Mouse (Mus musculus): ENCODE data around the gene Pan3. TPM values are rescaled to one million over a fixed set of nuclear protein-coding genes. Genes with fewer than 3 reads are reported as not detected.

Pan3 gene
- 69.7 and 77.7 TPM in 2 replicates for polyA plus RNA-seq (2015; fragmentation: Nextera tagmentation; extraction: Ambion mirVana)

DNA sequence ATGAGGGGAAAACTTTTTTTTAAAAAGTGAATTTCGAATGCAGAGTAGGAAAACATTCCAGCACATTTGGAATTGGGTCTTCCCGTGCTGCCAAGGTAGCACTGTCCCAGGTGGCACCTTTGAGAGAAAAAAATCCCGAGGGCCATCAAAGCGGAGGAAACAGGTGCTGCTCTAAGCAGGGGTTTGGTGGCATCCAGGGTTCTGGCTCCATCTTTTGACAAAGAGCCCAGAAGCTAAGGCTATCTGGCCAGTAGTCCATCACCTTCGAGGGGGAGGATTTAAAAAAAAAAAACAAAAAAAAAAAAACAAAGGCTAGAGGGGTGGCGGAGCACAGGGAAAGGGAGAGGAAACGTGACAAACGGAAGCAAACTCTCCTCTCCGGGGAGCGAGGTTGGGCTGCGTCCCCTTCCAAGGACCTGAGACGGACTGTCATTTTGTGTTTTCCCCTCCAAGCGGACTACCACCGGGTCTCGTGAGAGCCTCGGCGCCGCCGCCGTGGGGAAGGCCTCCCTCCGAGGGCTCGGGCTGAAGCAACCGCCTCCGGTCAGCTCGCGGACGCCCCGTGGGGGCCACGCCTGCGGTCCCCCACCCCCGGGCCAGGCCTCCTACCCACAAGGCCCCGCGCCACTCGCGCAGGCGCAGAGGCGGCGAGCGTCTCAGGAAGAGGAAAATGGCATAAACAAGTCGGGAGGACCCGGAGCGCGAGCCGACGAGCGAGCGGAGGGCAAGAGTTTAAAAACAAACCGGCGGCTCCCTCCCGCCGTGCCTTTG lies at the start of gene Pan3:
Gene Pan3 (plus strand): TSS at position 627 of the 771 bp plus-strand sequence.
- peak; percentile 86 for ATAC-seq (ENCODE audit: low FRiP score, low read depth)
- H3K4me2 ChIP-seq (replicated peaks): peak within 1 kb of the TSS; percentile 81
- whole genome bisulfite sequencing: under 1% methylated on average over 42 of the region's 51 CpGs
- H3K27me3 ChIP-seq: no peaks in the 10 kb centered on the region
- peaks cover 30% of the 10 kb centered on the region for H3K4me1 ChIP-seq
- H3K9ac ChIP-seq: peak within 1 kb of the TSS; percentile 98
- H3K9me3 ChIP-seq: no peaks in the 10 kb centered on the region
- 0 out of 2 replicates have a peak, but pooled peaks cover 3% of the 10 kb centered on the region for H3K36me3 ChIP-seq
- H3K4me3 ChIP-seq: peak within 1 kb of the TSS; percentile 99
- peak within 1 kb of the TSS; percentile 98 for H3K27ac ChIP-seq

DNA sequence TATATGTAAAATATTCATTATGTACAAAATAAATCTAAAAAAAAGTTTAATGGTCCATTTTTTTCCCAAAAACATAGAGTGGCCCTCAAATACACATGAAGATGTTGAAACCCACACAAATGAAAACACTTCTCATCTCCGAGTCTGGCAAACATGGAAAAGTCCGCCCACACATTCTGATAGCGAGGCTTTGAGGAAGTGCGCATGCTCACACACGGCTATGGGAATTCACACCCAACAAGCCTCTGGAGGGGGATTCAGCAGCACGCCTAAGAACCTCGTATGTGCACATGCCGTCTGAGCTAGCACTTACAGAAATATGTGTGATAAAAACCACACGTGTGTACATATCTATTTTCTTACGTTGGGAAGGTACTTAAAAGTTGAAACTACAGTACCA lies 48.6 kb upstream of the Pan3 start:
- Histone ChIP-seq H3K36me3 (no peaks in the 10 kb centered on the region), H3K4me1 (no peaks in the 10 kb centered on the region), H3K4me3 (no peak overlapping the region), H3K27ac (no peak overlapping the region), H3K9me3 (no peaks in the 10 kb centered on the region), H3K4me2 (replicated peaks) (no peak overlapping the region), H3K9ac (no peak overlapping the region), H3K27me3 (no peaks in the 10 kb centered on the region)
- WGBS: 89% methylated on average over 10 of the region's 10 CpGs
- ATAC-seq (ENCODE audit: low FRiP score, low read depth): no peak

DNA sequence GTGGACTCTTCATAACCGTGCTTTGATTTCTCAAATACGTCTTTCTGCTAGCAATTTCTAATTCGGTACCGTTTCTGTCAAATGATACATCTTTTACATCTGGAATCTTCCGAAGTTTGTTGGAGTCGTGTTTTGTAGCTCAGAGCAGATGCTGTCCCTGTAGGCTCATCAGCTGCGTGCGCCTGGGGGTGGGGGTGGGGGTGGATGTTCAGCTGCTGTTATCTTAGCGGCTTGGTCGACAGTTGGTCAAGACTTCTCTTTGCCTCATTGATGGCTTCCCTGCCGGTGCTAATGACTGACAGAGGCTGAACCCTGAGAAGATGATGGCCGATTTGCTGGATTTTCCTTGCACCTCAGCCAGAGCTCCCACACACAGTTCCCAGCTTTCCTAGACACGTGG lies 43.1 kb upstream of the Pan3 start:
- 83% methylated on average over 13 of the region's 13 CpGs for WGBS
- no peak overlapping the region for H3K4me3 ChIP-seq
- H3K9ac ChIP-seq: no peak overlapping the region
- 0 out of 2 replicates have a peak, but pooled peaks cover 4% of the 10 kb centered on the region for H3K27me3 ChIP-seq
- no peaks in the 10 kb centered on the region for H3K4me1 ChIP-seq
- no peaks in the 10 kb centered on the region for H3K36me3 ChIP-seq
- no peak overlapping the region for H3K27ac ChIP-seq
- H3K4me2 ChIP-seq (replicated peaks): no peak overlapping the region
- no peaks in the 10 kb centered on the region for H3K9me3 ChIP-seq
- no peak for ATAC-seq (ENCODE audit: low FRiP score, low read depth)

DNA sequence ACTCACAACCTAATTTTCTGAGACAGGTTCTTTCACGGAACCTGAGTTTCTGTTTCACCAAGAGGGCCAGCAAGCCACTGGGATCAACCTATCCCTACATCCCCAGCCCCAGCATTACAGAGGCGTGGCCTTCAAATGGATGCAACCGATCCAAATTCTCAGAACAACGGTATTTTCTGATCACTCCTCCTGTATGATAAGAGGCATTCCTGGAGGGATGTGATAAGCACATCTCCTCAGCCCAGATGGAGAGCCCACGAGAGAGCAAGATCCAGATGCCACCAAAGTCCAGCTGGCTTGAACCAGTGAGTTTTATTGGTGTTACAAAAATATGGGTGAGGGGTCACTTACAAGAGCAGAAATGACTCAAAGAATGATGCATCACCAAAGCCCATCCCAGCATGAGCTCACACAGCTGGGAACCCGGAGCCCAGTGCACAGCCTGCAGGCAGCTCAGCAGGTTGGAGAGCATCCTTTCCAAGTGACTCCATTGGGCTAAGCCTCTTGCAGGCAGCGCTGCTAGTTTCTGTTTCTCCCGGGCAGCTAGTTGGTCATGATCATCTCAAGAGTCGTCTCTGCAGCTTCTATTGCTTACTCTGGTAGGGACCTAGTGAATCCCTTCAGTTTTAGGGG lies 41.5 kb upstream of the Pan3 start:
- no peak overlapping the region for H3K4me2 ChIP-seq (replicated peaks)
- ATAC-seq (ENCODE audit: low FRiP score, low read depth): no peak
- H3K36me3 ChIP-seq: no peaks in the 10 kb centered on the region
- 0 out of 2 replicates have a peak, but pooled peaks cover 4% of the 10 kb centered on the region for H3K27me3 ChIP-seq
- H3K9me3 ChIP-seq: no peaks in the 10 kb centered on the region
- no peak overlapping the region for H3K4me3 ChIP-seq
- 80% methylated on average over 9 of the region's 9 CpGs for WGBS
- no peaks in the 10 kb centered on the region for H3K4me1 ChIP-seq
- H3K9ac ChIP-seq: no peak overlapping the region
- no peak overlapping the region for H3K27ac ChIP-seq

DNA sequence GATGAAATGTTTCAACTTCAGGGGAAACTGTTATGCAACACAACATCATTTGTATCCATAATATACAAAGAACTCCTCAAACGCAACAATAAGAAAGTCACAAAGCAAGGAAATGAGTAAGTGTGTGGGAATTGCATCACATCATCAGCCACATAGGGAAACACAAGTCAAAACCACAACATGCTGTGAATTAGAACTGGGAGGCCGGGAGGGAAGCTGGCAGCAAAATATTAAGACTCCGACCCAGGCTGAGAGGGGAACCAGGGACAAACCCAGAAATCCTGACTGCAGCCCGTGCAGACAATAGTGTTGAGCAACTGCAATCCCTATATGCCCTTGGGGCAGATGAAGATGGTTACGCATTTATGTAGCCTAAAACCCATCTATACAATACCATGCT lies 40.9 kb upstream of the Pan3 start:
- Histone ChIP-seq H3K9me3 (no peaks in the 10 kb centered on the region), H3K27ac (no peak overlapping the region), H3K4me1 (no peaks in the 10 kb centered on the region), H3K4me3 (no peak overlapping the region), H3K36me3 (no peaks in the 10 kb centered on the region), H3K4me2 (replicated peaks) (no peak overlapping the region), H3K9ac (no peak overlapping the region), H3K27me3 (0 out of 2 replicates have a peak, but pooled peaks cover 4% of the 10 kb centered on the region)
- ATAC-seq (ENCODE audit: low FRiP score, low read depth): no peak
- 87% methylated on average over 5 of the region's 5 CpGs for WGBS

DNA sequence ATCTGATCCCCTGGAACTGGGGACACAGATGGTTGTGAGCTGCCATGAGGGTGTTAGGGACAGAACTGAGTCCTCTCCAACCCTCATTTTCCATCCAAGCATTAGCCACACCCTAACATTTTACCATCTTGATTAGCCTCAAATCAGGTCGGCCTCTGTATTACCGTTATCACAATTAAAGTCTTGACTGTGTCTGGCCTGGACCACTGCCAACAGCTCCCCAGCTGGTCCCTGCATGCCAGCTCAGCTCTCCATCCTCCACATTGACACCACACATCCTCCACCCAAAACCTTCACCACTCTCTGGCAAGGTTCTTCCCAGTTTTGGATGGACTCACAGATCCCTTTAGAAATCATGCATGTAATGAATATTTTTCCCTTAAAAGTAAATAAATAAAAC lies 39.2 kb upstream of the Pan3 start:
- ATAC-seq (ENCODE audit: low FRiP score, low read depth): no peak
- H3K4me1 ChIP-seq: no peaks in the 10 kb centered on the region
- H3K9me3 ChIP-seq: no peaks in the 10 kb centered on the region
- no peak overlapping the region for H3K4me3 ChIP-seq
- 64% methylated on average over 2 of the region's 2 CpGs for WGBS
- H3K9ac ChIP-seq: no peak overlapping the region
- no peak overlapping the region for H3K4me2 ChIP-seq (replicated peaks)
- no peak overlapping the region for H3K27ac ChIP-seq
- no peaks in the 10 kb centered on the region for H3K36me3 ChIP-seq
- H3K27me3 ChIP-seq: 0 out of 2 replicates have a peak, but pooled peaks cover 4% of the 10 kb centered on the region

DNA sequence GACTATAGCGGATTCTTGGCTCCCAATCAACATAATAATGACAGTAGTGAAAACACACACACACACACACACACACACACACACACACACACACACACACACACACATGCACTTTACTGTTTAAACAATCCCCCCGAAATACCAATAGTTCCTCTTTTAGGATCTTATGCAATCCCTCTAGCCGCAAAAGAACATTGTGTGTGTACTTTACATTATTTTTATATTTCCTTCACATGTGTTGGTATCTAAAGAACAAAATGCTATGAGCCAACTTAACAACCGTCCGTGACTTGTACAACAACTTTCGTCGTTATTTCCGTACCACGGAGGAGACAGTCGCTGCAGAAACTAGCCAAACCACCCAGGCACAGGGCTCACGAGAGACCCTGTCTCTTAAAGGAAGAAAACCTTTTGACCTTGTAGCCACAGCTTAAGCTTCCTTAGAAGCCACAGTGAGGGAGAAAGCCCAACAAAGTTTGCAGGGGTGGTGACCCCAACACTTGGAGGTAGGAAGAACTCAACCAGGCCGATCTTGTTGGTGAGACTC lies 37.2 kb upstream of the Pan3 start:
- ATAC-seq (ENCODE audit: low FRiP score, low read depth): no peak
- Histone ChIP-seq H3K4me1 (no peaks in the 10 kb centered on the region), H3K27me3 (peaks cover 17% of the 10 kb centered on the region), H3K9me3 (no peaks in the 10 kb centered on the region), H3K36me3 (no peaks in the 10 kb centered on the region), H3K4me3 (no peak overlapping the region), H3K9ac (no peak overlapping the region), H3K4me2 (replicated peaks) (no peak overlapping the region), H3K27ac (no peak overlapping the region)
- WGBS: 73% methylated on average over 12 of the region's 12 CpGs

DNA sequence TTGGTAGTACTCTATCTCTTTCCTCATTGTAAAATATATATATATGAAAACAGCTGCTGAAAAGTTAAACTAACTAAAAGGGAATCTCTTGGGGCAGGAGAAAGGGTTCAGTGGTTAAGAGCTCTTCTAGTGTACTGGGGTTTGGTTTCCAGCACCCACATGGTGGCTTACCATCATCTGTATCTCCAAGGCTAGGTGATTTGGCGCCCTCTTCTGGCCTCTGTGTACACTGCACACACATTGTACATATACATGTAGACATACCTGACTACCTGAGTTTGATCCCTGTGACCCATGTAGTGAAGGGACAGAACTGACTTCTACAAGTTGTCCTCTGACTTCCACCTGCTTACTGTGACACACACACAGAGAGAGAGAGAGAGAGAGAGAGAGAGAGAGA lies 34.9 kb upstream of the Pan3 start:
- Histone ChIP-seq H3K27me3 (peaks cover 40% of the 10 kb centered on the region), H3K36me3 (no peaks in the 10 kb centered on the region), H3K4me1 (peaks cover 4% of the 10 kb centered on the region), H3K4me2 (replicated peaks) (no peak overlapping the region), H3K27ac (no peak overlapping the region), H3K9me3 (no peaks in the 10 kb centered on the region), H3K9ac (no peak overlapping the region), H3K4me3 (no peak overlapping the region)
- WGBS: 23% methylated on average over 1 of the region's 1 CpGs
- no peak for ATAC-seq (ENCODE audit: low FRiP score, low read depth)

DNA sequence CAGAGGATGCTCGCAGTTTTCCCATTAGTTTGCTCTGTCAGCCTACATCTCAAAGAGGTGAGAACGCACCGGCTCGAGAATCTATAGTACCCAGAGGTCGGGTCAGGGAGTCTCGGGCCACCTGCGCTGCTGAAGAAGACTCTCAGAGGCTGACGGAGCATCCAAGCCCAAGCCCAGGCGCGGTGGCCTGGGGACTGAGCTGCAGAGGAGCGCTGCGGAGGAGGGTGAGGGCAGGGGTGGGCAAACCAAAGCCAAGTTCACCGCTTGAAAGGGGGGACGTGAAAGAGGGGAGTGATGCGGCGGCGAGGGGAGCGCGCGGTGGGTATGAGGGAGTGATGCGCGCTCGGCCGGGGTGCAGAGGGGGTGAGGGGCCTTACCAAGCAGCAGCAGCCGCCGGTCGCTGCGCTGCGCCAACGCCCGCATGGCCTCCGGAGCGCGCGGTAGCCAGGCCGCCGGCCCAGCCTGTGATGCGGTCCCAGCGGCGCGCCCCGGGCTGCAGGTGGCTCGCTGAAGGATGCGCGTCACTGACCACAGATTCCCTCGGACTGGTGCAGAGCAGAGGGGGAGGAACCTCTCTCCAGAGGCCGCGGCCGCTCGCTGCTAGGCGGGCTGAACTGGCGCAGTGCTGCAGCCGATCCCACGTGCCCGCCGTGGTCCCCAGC lies 30.0 kb upstream of the Pan3 start, which contains the start of gene Flt3:
Gene Flt3 (minus strand): TSS at position 647 of the 662 bp plus-strand sequence.
- WGBS: under 1% methylated on average over 56 of the region's 56 CpGs
- H3K4me3 ChIP-seq: peak within 1 kb of the TSS; percentile 48
- no peak within 1 kb of the TSS for H3K27ac ChIP-seq
- peaks cover 60% of the 10 kb centered on the region for H3K27me3 ChIP-seq
- no peaks in the 10 kb centered on the region for H3K36me3 ChIP-seq
- H3K9me3 ChIP-seq: no peaks in the 10 kb centered on the region
- ATAC-seq (ENCODE audit: low FRiP score, low read depth): 0 out of 2 replicates have a peak, but pooled peaks have one; percentile 59
- H3K9ac ChIP-seq: peak within 1 kb of the TSS; percentile 59
- peaks cover 13% of the 10 kb centered on the region for H3K4me1 ChIP-seq
- H3K4me2 ChIP-seq (replicated peaks): peak within 1 kb of the TSS; percentile 75

DNA sequence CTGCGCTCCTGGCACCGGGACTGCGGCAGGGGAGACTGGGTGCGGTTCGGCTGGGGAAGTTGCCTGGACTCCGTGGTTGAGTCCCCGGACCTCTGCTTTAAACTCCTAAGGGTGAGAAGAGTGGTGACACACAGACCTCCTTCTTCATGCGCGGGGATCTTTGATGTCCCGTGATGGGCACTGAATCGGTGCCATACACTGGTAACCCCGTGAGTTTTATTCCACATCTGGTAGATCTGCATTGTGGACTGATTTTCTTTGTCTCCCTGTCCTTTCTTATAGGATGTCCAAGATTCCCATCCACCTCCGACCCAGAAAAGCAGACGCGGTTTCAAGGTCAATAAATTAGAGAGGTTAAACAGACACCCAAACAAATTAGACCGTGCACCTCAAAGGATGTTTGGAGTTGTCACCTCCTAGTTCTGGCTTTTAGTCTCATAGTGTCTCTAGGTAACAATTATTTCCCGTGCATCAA lies 29.4 kb upstream of the Pan3 start:
- ATAC-seq (ENCODE audit: low FRiP score, low read depth): no peak
- H3K4me2 ChIP-seq (replicated peaks): peak overlapping the region; percentile 75
- H3K4me1 ChIP-seq: peaks cover 13% of the 10 kb centered on the region
- H3K4me3 ChIP-seq: peak overlapping the region; percentile 48
- H3K9ac ChIP-seq: peak overlapping the region; percentile 59
- H3K27ac ChIP-seq: no peak overlapping the region
- 2% methylated on average over 17 of the region's 17 CpGs for WGBS
- H3K27me3 ChIP-seq: peaks cover 60% of the 10 kb centered on the region
- H3K9me3 ChIP-seq: no peaks in the 10 kb centered on the region
- H3K36me3 ChIP-seq: no peaks in the 10 kb centered on the region

DNA sequence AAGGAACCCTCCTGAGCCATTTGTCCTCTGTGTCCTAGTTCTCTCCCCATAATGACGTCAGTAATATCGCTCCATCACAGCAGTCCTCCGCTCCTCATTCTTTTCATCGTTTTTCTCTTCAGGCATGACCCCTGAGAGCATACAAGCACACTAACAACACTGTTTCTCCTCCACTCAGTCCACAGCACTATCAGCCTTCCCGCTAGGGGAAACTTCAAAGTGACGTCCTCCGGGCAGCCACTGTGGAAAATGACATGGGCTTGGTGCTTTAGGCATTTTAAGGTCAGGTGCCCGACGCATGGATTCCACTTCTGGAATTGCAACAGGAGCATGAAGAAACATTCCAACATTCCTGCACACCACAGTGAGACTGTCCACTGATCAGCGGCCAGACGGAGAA lies 28.9 kb upstream of the Pan3 start:
- Histone ChIP-seq H3K9ac (no peak overlapping the region), H3K27ac (no peak overlapping the region), H3K27me3 (peaks cover 60% of the 10 kb centered on the region), H3K4me3 (peak overlapping the region; percentile 48; the same call in 1 of the 2 replicates), H3K4me2 (replicated peaks) (peak overlapping the region; percentile 75; the same call in 1 of the 2 replicates), H3K4me1 (peaks cover 13% of the 10 kb centered on the region), H3K36me3 (no peaks in the 10 kb centered on the region), H3K9me3 (no peaks in the 10 kb centered on the region)
- WGBS: 27% methylated on average over 11 of the region's 11 CpGs
- ATAC-seq (ENCODE audit: low FRiP score, low read depth): no peak

DNA sequence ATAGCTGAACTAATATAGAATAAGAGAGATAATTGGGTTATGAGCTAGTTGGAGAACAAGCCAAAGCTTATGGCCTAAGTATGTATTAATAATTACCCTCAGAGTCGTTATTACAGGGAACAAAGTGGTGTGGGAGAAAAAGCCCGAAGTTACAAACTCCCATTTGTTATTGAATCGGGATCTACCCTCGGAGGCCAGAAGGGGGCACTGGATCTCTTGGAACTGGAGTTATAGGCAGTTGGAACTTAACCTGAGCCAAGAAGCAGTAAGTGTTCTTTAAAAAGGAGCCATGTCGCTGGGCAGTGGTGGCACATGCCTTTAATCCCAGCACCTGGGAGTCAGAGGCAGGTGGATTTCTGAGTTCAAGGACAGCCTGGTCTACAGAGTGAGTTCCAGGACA lies 27.5 kb upstream of the Pan3 start:
- Histone ChIP-seq H3K9ac (no peak overlapping the region), H3K36me3 (no peaks in the 10 kb centered on the region), H3K27me3 (peaks cover 49% of the 10 kb centered on the region), H3K27ac (no peak overlapping the region), H3K4me3 (no peak overlapping the region), H3K9me3 (no peaks in the 10 kb centered on the region), H3K4me1 (peaks cover 13% of the 10 kb centered on the region), H3K4me2 (replicated peaks) (no peak overlapping the region)
- WGBS: 17% methylated on average over 5 of the region's 5 CpGs
- no peak for ATAC-seq (ENCODE audit: low FRiP score, low read depth)

All from limb, embryonic 13.5 days (tissue).